Mouse (Mus musculus) lung, embryonic 15.5 days (tissue): ENCODE measurements around the gene Pdhb. TPM values are rescaled to one million over a fixed set of nuclear protein-coding genes. Genes with fewer than 3 reads are reported as not detected.

ENCODE experiments used
- ATAC-seq: fragments of 200-750 bp; cut with Nextera tagmentation; 2 replicates; pipeline ENCODE4 v1.8.0; 2017; ENCODE audit warnings: moderate number of reproducible peaks, borderline replicate concordance; ENCODE audit not compliant: low FRiP score, low TSS enrichment; ENCODE audit errors: extremely low read depth
- H3K27ac ChIP-seq: fragments of 300-500 bp; sonication (generic); 2 replicates; pipeline ENCODE4 v1.5.1; 2015; ENCODE audit warnings: moderate library complexity, mild to moderate bottlenecking, inconsistent platforms
- H3K27me3 ChIP-seq: fragments of 300-500 bp; sonication (generic); 2 replicates; pipeline ENCODE4 v1.6.1; 2015; ENCODE audit warnings: inconsistent platforms
- H3K36me3 ChIP-seq: fragments of 300-500 bp; sonication (generic); 2 replicates; pipeline ENCODE4 v1.6.1; 2015; ENCODE audit warnings: inconsistent platforms
- H3K4me1 ChIP-seq: fragments of 300-500 bp; sonication (generic); 2 replicates; pipeline ENCODE4 v1.6.1; 2015; ENCODE audit warnings: inconsistent platforms
- H3K4me2 ChIP-seq: fragments of 300-500 bp; sonication (generic); 2 replicates; pipeline ENCODE4 v1.6.1; 2015; ENCODE audit warnings: inconsistent platforms, mild to moderate bottlenecking, moderate library complexity
- H3K4me3 ChIP-seq: fragments of 300-500 bp; sonication (generic); 2 replicates; pipeline ENCODE4 v1.5.1; 2015; ENCODE audit warnings: mild to moderate bottlenecking, inconsistent platforms
- H3K9ac ChIP-seq: fragments of 300-500 bp; sonication (generic); 2 replicates; pipeline ENCODE4 v1.6.1; 2015; ENCODE audit warnings: inconsistent platforms
- H3K9me3 ChIP-seq: fragments of 300-500 bp; sonication (generic); 2 replicates; pipeline ENCODE4 v1.6.1; 2016; ENCODE audit warnings: inconsistent platforms
- WGBS: fragments of 180-500 bp; shearing (Covaris S2); methylation state at CpG from one replicate; pipeline ENCODE4 v1.1.7; 2015; 5-methylcytosine and 5-hydroxymethylcytosine counted together
- polyA plus RNA-seq: library from polyadenylated mRNA; unstranded; fragments of >200 nt; fragmentation: Nextera tagmentation; extraction: Ambion mirVana; gene quantifications from 2 replicates; pipeline ENCODE4 v1.2.1, GENCODE M21; 2015

Pdhb gene
- polyA plus RNA-seq, 1 experiment from 2014 or later, result 183 TPM

DNA sequence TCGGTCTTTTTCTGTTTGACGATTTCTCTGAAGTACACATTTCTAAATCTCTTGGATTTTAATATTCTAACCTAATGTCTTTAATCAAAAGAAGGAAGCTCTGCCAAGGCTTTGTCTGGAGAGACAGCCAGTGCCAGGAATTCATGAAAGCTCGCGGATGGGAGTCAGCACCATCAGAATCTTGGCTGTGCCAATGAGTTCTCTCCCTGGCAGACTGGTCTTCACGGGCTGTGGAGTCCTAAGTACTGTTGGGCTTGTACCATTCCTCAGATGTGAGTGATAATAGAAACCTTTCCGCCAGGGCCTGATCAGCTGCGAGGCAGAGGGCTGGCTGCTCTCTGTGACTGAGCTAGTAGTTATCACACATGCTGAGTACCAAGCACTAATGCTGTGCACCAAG, 49.7 kb downstream of the Pdhb start:
- Histone ChIP-seq H3K36me3 (peaks cover 5% of the 10 kb centered on the region; the same call in 1 of the 2 replicates), H3K4me1 (no peaks in the 10 kb centered on the region), H3K4me3 (no peak overlapping the region), H3K27me3 (no peaks in the 10 kb centered on the region), H3K4me2 (no peak overlapping the region), H3K27ac (no peak overlapping the region), H3K9me3 (no peaks in the 10 kb centered on the region), H3K9ac (no peak overlapping the region)
- no peak for ATAC-seq
- WGBS, result 81% methylated on average over 7 of the region's 7 CpGs

DNA sequence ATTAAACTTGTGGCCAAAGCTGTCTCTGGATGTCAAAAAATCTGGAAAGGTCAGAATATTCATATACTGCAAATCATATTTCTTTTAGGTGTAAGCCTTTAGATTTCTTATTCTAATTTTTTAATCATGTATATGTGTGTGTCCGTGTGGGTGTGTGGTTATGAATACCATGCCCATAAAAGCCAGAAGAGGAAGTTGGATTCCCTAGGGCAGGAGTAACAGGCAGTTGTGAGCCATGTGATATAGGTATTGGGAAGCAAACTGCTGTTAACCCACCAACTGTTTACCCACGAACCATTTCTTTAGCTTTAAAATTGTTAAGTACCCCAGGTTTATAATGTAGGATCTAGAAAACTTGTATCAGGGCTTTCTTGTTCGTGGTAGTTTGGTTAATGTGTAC, 52.9 kb downstream of the Pdhb start:
- H3K4me2 ChIP-seq, result no peak overlapping the region
- H3K36me3 ChIP-seq, result peaks cover 5% of the 10 kb centered on the region; the same call in 1 of the 2 replicates
- H3K4me3 ChIP-seq, result no peak overlapping the region
- H3K27me3 ChIP-seq, result no peaks in the 10 kb centered on the region
- H3K9me3 ChIP-seq, result no peaks in the 10 kb centered on the region
- ATAC-seq, result no peak
- H3K4me1 ChIP-seq, result no peaks in the 10 kb centered on the region
- 74% methylated on average over 3 of the region's 3 CpGs for WGBS
- H3K27ac ChIP-seq, result no peak overlapping the region
- no peak overlapping the region for H3K9ac ChIP-seq

DNA sequence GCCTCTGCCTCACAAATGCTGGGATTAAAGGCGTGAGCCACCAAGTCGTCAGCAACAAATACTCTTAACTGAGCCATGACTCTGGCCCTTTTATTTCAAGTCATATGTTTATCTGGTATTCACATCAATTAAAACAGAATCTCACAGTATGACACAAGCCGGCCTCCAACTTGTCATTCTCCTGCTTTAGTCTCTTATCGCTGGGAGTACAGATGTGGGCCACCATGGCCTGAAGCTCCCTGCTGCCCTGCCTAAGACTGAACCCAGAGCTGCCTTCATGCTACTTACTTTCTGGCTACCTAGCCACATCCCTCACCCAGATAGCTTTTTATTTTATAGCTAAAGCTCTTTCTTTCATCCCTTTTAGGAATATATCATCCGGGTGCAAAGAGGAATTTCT, 53.4 kb downstream of the Pdhb start:
- Histone ChIP-seq H3K36me3 (peaks cover 5% of the 10 kb centered on the region; the same call in 1 of the 2 replicates), H3K9ac (no peak overlapping the region), H3K9me3 (no peaks in the 10 kb centered on the region), H3K27ac (no peak overlapping the region), H3K4me1 (no peaks in the 10 kb centered on the region), H3K4me3 (no peak overlapping the region), H3K4me2 (no peak overlapping the region), H3K27me3 (no peaks in the 10 kb centered on the region)
- WGBS, result 85% methylated on average over 5 of the region's 5 CpGs
- no peak for ATAC-seq

DNA sequence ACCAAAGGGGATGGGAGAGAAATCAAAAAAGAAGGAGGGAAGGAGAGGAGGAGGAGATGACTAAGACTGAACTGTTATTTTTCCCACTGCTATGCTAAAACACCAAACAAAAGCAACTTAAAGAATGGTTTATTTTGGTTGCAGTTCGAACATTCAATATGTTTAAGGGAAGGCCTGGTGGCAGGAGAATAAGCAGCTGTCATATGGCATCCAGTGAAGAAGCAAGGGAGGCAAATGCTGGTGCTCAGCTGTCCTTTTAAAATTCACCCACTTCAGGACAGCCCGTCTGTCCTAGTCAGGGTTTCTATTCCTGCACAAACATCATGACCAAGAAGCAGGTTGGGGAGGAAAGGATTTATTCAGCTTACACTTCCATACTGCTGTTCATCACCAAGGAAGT, 55.5 kb downstream of the Pdhb start:
- ATAC-seq, result no peak
- no peak overlapping the region for H3K27ac ChIP-seq
- no peak overlapping the region for H3K9ac ChIP-seq
- no peak overlapping the region for H3K4me2 ChIP-seq
- H3K9me3 ChIP-seq, result no peaks in the 10 kb centered on the region
- 77% methylated on average over 2 of the region's 2 CpGs for WGBS
- H3K36me3 ChIP-seq, result no peaks in the 10 kb centered on the region
- no peaks in the 10 kb centered on the region for H3K4me1 ChIP-seq
- H3K27me3 ChIP-seq, result no peaks in the 10 kb centered on the region
- H3K4me3 ChIP-seq, result no peak overlapping the region

Other genes starting within 250 kb of the Pdhb start
- not detected in 2 replicates for gene Gm45521, start 215.7 kb downstream of the Pdhb start, polyA plus RNA-seq
- 0.10 and 0.31 TPM in 2 replicates for gene Dnase1l3, start 178.5 kb downstream of the Pdhb start, polyA plus RNA-seq
- 13.0 and 15.7 TPM in 2 replicates for gene Abhd6, start 170.1 kb downstream of the Pdhb start, polyA plus RNA-seq
- gene Rpp14, start 92.7 kb downstream of the Pdhb start, polyA plus RNA-seq, result 44.8 and 50.6 TPM in 2 replicates
- gene Pxk, start 74.8 kb downstream of the Pdhb start, polyA plus RNA-seq, result 33.8 and 37.4 TPM in 2 replicates
- gene Kctd6, start 41.1 kb upstream of the Pdhb start, polyA plus RNA-seq, result 15.7 and 16.6 TPM in 2 replicates
- 0.97 and 1.4 TPM in 2 replicates for gene Acox2, start 86.3 kb upstream of the Pdhb start, polyA plus RNA-seq
- 0.54 and 0.59 TPM in 2 replicates for gene Fam107a, start 145.0 kb upstream of the Pdhb start, polyA plus RNA-seq
- 2.1 and 2.9 TPM in 2 replicates for gene Oit1, start 205.7 kb upstream of the Pdhb start, polyA plus RNA-seq